Mouse (Mus musculus) ES-Bruce4 (cell line): ENCODE measurements around the gene Snd1.

Experiments used
- CTCF ChIP-seq: IDR thresholded peaks from one replicate; pipeline ENCODE4 v1.8.1; 2011; ENCODE audit warnings: low read depth, low read length
- POLR2A ChIP-seq: IDR thresholded peaks from one replicate; pipeline ENCODE4 v1.8.1; 2011; ENCODE audit warnings: low read length; ENCODE audit not compliant: insufficient read depth

DNA sequence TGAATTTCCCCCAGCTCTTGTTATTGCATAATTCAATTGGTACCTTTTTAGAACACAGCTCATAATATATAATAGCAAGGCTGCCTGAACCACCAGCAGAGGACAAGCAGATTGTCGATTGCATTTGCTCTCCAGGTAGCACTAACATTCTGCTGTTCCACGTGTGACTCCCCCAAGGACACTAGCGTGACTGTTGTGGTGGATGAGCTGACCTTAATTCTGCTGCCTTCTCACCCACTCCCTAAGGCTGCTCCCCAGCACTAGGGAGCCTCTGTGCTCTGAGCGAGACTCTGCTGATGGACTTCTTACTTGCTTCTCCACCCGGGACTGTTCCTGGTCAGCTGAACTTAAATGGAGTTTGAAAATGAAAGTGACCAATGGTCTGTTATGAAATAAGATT lies 329.8 kb downstream of the Snd1 start:
- TF ChIP-seq POLR2A (no peak), CTCF (no peak)
